Mouse (Mus musculus) lung, postnatal 36 days (tissue): ENCODE data around the gene Ccdc24.

Source experiments
- DNase-seq: peaks from one replicate; pipeline ENCODE4 v3.0.0; 2022; ENCODE audit warnings: mixed read lengths

Ccdc24 gene

GRCm38 (mm10) chr4:117850176-117850575 lies 22.2 kb downstream of the Ccdc24 start:
- no peak for DNase-seq

- DNase-seq: no peak
Measured at GRCm38 (mm10) chr4:117849506-117849905, 22.9 kb downstream of the Ccdc24 start.

GRCm38 (mm10) chr4:117849063-117849462 lies 23.3 kb downstream of the Ccdc24 start:
- no peak for DNase-seq

GRCm38 (mm10) chr4:117847011-117847410 lies 25.3 kb downstream of the Ccdc24 start:
- DNase-seq: no peak

GRCm38 (mm10) chr4:117846261-117846660 lies 26.1 kb downstream of the Ccdc24 start:
- no peak for DNase-seq

GRCm38 (mm10) chr4:117845316-117845715 lies 27.0 kb downstream of the Ccdc24 start:
- no peak for DNase-seq

GRCm38 (mm10) chr4:117844467-117844866 lies 27.9 kb downstream of the Ccdc24 start:
- DNase-seq: no peak

GRCm38 (mm10) chr4:117843101-117843500 lies 29.3 kb downstream of the Ccdc24 start:
- DNase-seq: no peak

- peak; percentile 21 for DNase-seq
Measured at GRCm38 (mm10) chr4:117841566-117841965, 30.8 kb downstream of the Ccdc24 start.

GRCm38 (mm10) chr4:117840821-117841220 lies 31.5 kb downstream of the Ccdc24 start:
- DNase-seq: peak; percentile 74

GRCm38 (mm10) chr4:117839366-117839765 lies 33.0 kb downstream of the Ccdc24 start:
- DNase-seq: no peak

- DNase-seq: no peak
Measured at GRCm38 (mm10) chr4:117837271-117837670, 35.1 kb downstream of the Ccdc24 start.

- peak; percentile 96 for DNase-seq
Measured at GRCm38 (mm10) chr4:117836204-117836767, 36.1 kb downstream of the Ccdc24 start.

GRCm38 (mm10) chr4:117835531-117836111 lies 36.7 kb downstream of the Ccdc24 start:
- peak; percentile 28 for DNase-seq

GRCm38 (mm10) chr4:117834845-117835530 lies 37.4 kb downstream of the Ccdc24 start:
- DNase-seq: peak; percentile 94

- DNase-seq: no peak
Measured at GRCm38 (mm10) chr4:117834457-117834844, 37.9 kb downstream of the Ccdc24 start, which contains the start of gene Slc6a9. Gene Slc6a9 (plus strand): TSS chr4:117834506.

GRCm38 (mm10) chr4:117831920-117832691 lies 40.3 kb downstream of the Ccdc24 start:
- DNase-seq: peak; percentile 66

GRCm38 (mm10) chr4:117831499-117831898 lies 40.9 kb downstream of the Ccdc24 start:
- peak; percentile 30 for DNase-seq

- no peak for DNase-seq
Measured at GRCm38 (mm10) chr4:117830801-117831200, 41.6 kb downstream of the Ccdc24 start.

GRCm38 (mm10) chr4:117830124-117830551 lies 42.2 kb downstream of the Ccdc24 start:
- peak; percentile 59 for DNase-seq

- peak; percentile 89 for DNase-seq
Measured at GRCm38 (mm10) chr4:117829260-117830123, 42.9 kb downstream of the Ccdc24 start.

- DNase-seq: peak; percentile 47
Measured at GRCm38 (mm10) chr4:117828572-117829145, 43.7 kb downstream of the Ccdc24 start.
